Mouse (Mus musculus): ENCODE results near the gene Phf10.
"Not testable (repeated sequence)": the region's sequence is repeated elsewhere in the genome, so short reads cannot be mapped to it uniquely, and the experiment has no call there.

Phf10 gene

DNA sequence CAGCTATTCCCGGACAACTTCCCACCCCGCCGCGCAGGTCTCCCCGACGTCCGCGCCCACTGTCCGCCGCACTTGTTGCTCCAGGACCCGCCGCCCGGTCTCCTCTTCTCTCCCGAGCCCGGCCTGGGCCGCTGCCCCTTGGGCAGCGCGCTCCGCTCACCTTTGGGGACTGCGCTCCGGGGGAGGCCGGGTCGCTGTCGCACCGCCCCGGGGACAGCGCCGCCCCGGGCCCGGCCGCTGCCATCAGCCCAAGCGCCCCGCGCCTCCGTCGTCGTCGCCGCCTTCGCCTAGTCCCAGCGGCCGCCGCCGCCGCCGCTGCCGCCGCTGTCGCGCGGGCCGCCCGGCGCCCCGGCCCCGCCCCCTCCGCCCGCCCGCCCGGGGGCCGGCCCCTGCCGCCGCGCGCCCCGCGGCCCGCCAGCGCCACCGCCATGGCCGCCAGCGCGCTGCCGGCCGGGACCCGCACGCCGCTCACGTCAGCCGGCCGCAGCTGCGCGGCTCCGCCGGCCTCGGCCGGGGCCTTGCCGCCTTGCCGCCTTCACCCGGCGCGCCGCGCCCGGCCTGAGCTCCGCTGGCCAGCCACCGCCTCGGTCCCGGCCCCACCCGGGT lies at the start of gene Phf10:
Gene Phf10, minus strand, starts transcription at position 323 of the 606 bp plus-strand sequence.
- DNase-seq (ENCODE audit: low spot score), result not testable (repeated sequence)

DNA sequence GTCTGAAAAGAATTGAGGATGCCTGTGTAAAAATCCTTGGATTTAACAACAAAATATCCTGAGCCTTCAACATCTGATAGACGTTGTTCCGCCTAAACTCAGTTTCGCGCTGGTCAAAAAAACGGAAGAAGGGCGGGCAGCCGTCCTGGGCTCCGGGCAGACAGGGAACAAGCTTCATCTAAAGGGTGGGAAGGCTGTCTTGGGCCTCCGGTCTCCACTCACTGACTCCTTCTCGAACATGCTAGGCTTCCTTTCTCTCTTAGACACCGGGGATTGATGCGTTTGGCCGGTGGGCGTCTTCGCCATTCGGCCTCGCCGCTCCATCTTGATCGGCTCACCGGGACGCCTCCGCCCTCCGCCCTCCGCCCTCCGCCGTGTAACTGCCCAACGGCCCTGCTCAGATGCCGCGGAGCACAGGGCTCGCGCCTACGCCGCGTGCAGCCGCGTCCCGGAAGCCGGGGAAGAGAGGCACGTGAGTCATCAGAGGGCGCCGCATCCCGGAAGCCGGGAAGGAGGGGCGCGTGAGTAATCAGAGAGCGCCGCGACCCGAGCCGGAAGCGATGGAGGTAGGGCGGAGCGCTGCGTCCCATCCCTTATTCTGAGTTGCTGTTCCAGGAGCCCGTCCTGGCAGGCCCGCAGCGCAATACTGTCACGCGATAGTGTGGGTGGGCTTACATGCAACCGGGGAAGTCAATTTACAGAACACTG lies 48.8 kb upstream of the Phf10 start, which contains the start of gene Gm3435:
Gene Gm3435, plus strand, starts transcription at position 471 of the 708 bp plus-strand sequence.
- DNase-seq (ENCODE audit: low spot score), result not testable (repeated sequence)

GRCm38 (mm10) chr17:15009088-15009487 lies 48.0 kb upstream of the Phf10 start:
- not testable (repeated sequence) for DNase-seq (ENCODE audit: low spot score)

- DNase-seq (ENCODE audit: low spot score), result not testable (repeated sequence)
Observed at GRCm38 (mm10) chr17:15000047-15000446, 39.0 kb upstream of the Phf10 start.

DNA sequence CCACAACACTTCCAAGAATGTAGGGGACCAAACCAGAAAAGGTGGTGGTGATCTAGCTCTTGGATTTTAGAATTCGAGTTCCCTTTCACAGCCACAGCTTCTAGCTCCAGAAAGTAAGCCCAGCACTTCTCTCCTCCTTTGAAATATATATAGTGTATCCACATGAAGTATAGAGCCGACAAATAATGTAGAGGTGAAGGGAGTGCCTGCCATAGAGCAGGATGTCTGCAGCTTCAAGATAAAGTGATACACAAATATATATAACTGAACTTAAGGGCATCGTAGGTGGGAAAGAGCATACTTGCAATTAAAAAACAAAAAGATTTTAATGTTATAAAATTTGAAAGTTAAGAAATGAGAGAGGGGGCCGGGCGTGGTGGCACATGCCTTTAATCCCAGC lies 33.1 kb upstream of the Phf10 start:
- not testable (repeated sequence) for DNase-seq (ENCODE audit: low spot score)

- not testable (repeated sequence) for DNase-seq (ENCODE audit: low spot score)
Observed at GRCm38 (mm10) chr17:14993139-14993832, 32.2 kb upstream of the Phf10 start.

DNA sequence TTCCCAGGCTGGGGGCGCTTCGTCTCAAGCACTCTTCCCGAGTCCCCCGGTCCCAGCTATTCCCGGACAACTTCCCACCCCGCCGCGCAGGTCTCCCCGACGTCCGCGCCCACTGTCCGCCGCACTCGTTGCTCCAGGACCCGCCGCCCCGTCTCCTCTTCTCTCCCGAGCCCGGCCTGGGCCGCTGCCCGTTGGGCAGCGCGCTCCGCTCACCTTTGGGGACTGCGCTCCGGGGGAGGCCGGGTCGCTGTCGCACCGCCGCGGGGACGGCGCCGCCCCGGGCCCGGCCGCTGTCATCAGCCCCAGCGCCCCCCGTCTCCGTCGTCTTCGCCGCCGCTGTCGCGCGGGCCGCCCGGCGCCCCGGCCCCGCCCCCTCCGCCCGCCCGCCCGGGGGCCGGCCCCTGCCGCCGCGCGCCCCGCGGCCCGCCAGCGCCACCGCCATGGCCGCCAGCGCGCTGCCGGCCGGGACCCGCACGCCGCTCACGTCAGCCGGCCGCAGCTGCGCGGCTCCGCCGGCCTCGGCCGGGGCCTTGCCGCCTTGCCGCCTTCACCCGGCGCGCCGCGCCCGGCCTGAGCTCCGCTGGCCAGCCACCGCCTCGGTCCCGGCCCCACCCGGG lies 31.6 kb upstream of the Phf10 start:
- not testable (repeated sequence) for DNase-seq (ENCODE audit: low spot score)

- not testable (repeated sequence) for DNase-seq (ENCODE audit: low spot score)
Observed at GRCm38 (mm10) chr17:14990116-14990702, 29.1 kb upstream of the Phf10 start.

DNA sequence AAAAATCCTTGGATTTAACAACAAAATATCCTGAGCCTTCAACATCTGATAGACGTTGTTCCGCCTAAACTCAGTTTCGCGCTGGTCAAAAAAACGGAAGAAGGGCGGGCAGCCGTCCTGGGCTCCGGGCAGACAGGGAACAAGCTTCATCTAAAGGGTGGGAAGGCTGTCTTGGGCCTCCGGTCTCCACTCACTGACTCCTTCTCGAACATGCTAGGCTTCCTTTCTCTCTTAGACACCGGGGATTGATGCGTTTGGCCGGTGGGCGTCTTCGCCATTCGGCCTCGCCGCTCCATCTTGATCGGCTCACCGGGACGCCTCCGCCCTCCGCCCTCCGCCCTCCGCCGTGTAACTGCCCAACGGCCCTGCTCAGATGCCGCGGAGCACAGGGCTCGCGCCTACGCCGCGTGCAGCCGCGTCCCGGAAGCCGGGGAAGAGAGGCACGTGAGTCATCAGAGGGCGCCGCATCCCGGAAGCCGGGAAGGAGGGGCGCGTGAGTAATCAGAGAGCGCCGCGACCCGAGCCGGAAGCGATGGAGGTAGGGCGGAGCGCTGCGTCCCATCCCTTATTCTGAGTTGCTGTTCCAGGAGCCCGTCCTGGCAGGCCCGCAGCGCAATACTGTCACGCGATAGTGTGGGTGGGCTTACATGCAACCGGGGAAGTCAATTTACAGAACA lies 17.4 kb upstream of the Phf10 start, which contains the start of the genes 9030025P20Rik and Gm3417:
Gene 9030025P20Rik, plus strand, starts transcription at position 107 of the 677 bp plus-strand sequence.
Gene Gm3417, minus strand, starts transcription at position 429 of the 677 bp plus-strand sequence.
- DNase-seq (ENCODE audit: low spot score), result not testable (repeated sequence)

GRCm38 (mm10) chr17:14977718-14978361 lies 16.8 kb upstream of the Phf10 start:
- not testable (repeated sequence) for DNase-seq (ENCODE audit: low spot score)

- DNase-seq (ENCODE audit: low spot score), result not testable (repeated sequence)
Observed at GRCm38 (mm10) chr17:14968373-14968913, 7.4 kb upstream of the Phf10 start.

GRCm38 (mm10) chr17:14961557-14962154 lies 583 bp upstream of the Phf10 start:
- not testable (repeated sequence) for DNase-seq (ENCODE audit: low spot score)

GRCm38 (mm10) chr17:14960520-14960919 lies 553 bp downstream of the Phf10 start:
- no peak for DNase-seq (ENCODE audit: low spot score)

DNA sequence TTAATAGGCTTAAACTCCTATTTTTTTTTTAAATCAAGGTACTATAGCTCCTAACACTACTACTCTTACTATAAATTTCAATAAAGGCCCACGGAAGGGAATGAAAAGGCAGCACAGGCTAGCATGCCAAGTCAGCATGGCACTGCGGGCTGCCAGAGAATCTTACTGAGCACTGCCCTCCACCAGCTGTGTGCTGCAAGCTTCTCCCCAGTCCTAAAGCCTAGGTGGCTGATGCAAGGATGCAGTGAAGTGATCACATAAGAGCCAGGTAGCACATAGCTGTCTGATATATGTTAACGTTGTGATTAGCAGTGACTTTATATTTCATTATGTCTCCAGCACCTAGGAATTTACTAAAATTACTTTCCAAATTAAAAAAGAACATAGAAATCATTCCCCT lies 1.1 kb downstream of the Phf10 start:
- DNase-seq (ENCODE audit: low spot score), result no peak

GRCm38 (mm10) chr17:14958686-14959327 lies 2.3 kb downstream of the Phf10 start:
- no peak for DNase-seq (ENCODE audit: low spot score)

DNA sequence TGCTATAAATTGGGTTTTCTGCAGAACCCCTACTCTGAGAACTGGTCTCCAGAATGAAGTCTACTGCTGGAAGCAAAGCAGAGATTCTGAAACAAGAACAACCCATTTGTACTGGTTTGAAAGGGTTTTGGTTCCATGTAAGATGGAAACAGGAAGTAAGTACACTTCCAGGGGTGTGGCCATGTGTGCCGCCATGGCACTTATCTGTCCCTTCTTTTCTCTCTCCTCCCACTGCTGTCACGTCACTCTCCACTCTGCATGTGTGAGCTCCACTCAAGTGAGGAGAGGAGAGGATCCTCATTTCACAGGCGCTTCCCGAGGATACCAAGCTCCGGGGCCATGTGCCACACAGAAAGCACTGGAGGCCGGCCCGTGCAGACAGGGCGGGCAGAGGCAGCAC lies 7.6 kb downstream of the Phf10 start:
- DNase-seq (ENCODE audit: low spot score), result no peak

DNA sequence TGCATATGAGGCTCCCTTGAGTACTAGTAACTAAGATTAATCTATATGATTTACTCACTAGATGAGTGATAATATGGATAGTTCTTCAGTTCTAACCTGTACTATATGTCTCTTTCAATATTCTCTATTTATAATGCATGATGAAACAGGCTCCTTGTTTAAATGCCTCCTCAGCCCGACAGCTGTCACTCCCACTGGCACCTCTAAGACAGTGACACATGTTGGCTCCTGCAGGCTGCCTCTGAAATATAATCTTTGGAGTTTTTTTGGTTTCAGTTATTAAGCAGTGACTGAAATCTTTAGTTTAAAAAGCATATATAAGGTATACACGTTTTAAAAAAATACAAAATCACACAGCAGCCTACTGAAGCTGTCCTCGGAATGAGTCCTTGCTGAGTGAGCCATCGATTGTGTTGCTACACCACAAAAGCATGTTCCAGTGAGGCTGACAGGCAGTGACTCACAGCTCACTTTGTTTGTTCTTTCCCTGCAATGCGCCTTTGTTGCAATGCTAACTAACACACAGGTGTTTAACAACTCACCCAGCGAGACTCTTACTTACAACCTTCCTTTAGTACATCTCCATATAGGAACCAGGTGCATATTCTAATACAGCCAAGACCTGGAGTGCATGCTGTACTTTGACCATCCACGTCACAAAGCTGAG lies 11.8 kb downstream of the Phf10 start:
- no peak for DNase-seq (ENCODE audit: low spot score)

GRCm38 (mm10) chr17:14944551-14944950 lies 16.5 kb downstream of the Phf10 start:
- no peak for DNase-seq (ENCODE audit: low spot score)

GRCm38 (mm10) chr17:14943729-14944059 lies 17.4 kb downstream of the Phf10 start:
- no peak for DNase-seq (ENCODE audit: low spot score)

Measured in ovary, postnatal 10 days (tissue).